Mouse (Mus musculus): ENCODE results near the gene Aup1.

- TF ChIP-seq CTCF (IDR thresholded peaks at IDR 0.05; ENCODE audit: low read depth): no peak
- no peak for TF ChIP-seq EP300 (IDR thresholded peaks at IDR 0.05; ENCODE audit: low read depth)
These were observed 30.2 kb downstream of the Aup1 start for GRCm38 (mm10) chr6:83084477-83084876.
